Mouse (Mus musculus) heart, embryonic 13.5 days (tissue): ENCODE data around the gene Gm13420. TPM values are rescaled to one million over a fixed set of nuclear protein-coding genes. Genes with fewer than 3 reads are reported as not detected.
"Not testable (repeated sequence)": the region's sequence is repeated elsewhere in the genome, so short reads cannot be mapped to it uniquely, and the experiment has no call there.

Experiments used
- ATAC-seq: fragments of 200-750 bp; cut with Nextera tagmentation; 2 replicates; pipeline ENCODE4 v1.8.0; 2017; ENCODE audit warnings: moderate TSS enrichment; ENCODE audit not compliant: insufficient number of reproducible peaks, low FRiP score, low TSS enrichment; ENCODE audit errors: extremely low read depth
- H3K27ac ChIP-seq: fragments of 300-500 bp; sonication (generic); replicated peaks from 2 replicates; pipeline ENCODE4 v1.5.1; 2015; ENCODE audit warnings: moderate library complexity, mild to moderate bottlenecking, inconsistent platforms
- H3K27me3 ChIP-seq: fragments of 300-500 bp; sonication (generic); replicated peaks from 2 replicates; pipeline ENCODE4 v1.6.1; 2015; ENCODE audit warnings: mild to moderate bottlenecking, inconsistent platforms
- H3K36me3 ChIP-seq: fragments of 300-500 bp; sonication (generic); 2 replicates; pipeline ENCODE4 v1.6.1; 2015; ENCODE audit warnings: mild to moderate bottlenecking, inconsistent platforms
- H3K4me1 ChIP-seq: fragments of 300-500 bp; sonication (generic); 2 replicates; pipeline ENCODE4 v1.6.1; 2015; ENCODE audit warnings: inconsistent platforms
- H3K4me2 ChIP-seq: fragments of 300-500 bp; sonication (generic); 2 replicates; pipeline ENCODE4 v1.6.1; 2015; ENCODE audit warnings: inconsistent platforms, mild to moderate bottlenecking, moderate library complexity
- H3K4me3 ChIP-seq: fragments of 300-500 bp; sonication (generic); 2 replicates; pipeline ENCODE4 v1.5.1; 2015; ENCODE audit warnings: moderate library complexity, mild to moderate bottlenecking, inconsistent platforms
- H3K9ac ChIP-seq: fragments of 300-500 bp; sonication (generic); 2 replicates; pipeline ENCODE4 v1.6.1; 2015; ENCODE audit warnings: inconsistent platforms, mild to moderate bottlenecking, moderate library complexity
- H3K9me3 ChIP-seq: fragments of 300-500 bp; sonication (generic); 2 replicates; pipeline ENCODE4 v1.6.1; 2016; ENCODE audit warnings: inconsistent platforms
- WGBS: fragments of 180-500 bp; shearing (Covaris S2); methylation state at CpG from one replicate; pipeline ENCODE4 v1.1.7; 2015; ENCODE audit warnings: mixed read lengths; 5-methylcytosine and 5-hydroxymethylcytosine counted together
- polyA plus RNA-seq: library from polyadenylated mRNA; unstranded; fragments of >200 nt; fragmentation: Nextera tagmentation; extraction: Ambion mirVana; gene quantifications from 2 replicates; pipeline ENCODE4 v1.2.1, GENCODE M21; 2015

Gm13420 gene
- polyA plus RNA-seq, 1 experiment from 2014 or later = not detected

GRCm38 (mm10) chr2:29714127-29714526 is 37.4 kb downstream of the Gm13420 start:
- Histone ChIP-seq H3K27ac (peak overlapping the region; percentile 95), H3K4me1 (peaks cover 76% of the 10 kb centered on the region), H3K4me2 (no peak overlapping the region), H3K4me3 (no peak overlapping the region), H3K9ac (0 out of 2 replicates have a peak overlapping the region, but pooled peaks have one; percentile 5), H3K36me3 (peaks cover 64% of the 10 kb centered on the region), H3K9me3 (no peaks in the 10 kb centered on the region), H3K27me3 (no peaks in the 10 kb centered on the region)
- WGBS = 58% methylated on average over 5 of the region's 5 CpGs
- no peak for ATAC-seq

- ATAC-seq = no peak
- 85% methylated on average over 1 of the region's 2 CpGs for WGBS
- Histone ChIP-seq H3K4me2 (no peak overlapping the region), H3K36me3 (peaks cover 63% of the 10 kb centered on the region), H3K9ac (no peak overlapping the region), H3K27me3 (no peaks in the 10 kb centered on the region), H3K4me3 (no peak overlapping the region), H3K9me3 (no peaks in the 10 kb centered on the region), H3K27ac (peak overlapping the region; percentile 12; the same call in 1 of the 2 replicates), H3K4me1 (peaks cover 70% of the 10 kb centered on the region)
Measured at GRCm38 (mm10) chr2:29713501-29713900, 38.0 kb downstream of the Gm13420 start.

GRCm38 (mm10) chr2:29711877-29712276 is 39.6 kb downstream of the Gm13420 start:
- H3K4me2 ChIP-seq = no peak overlapping the region
- H3K9ac ChIP-seq = peak overlapping the region; percentile 38; the same call in 1 of the 2 replicates
- no peak overlapping the region for H3K27ac ChIP-seq
- ATAC-seq = no peak
- H3K9me3 ChIP-seq = no peaks in the 10 kb centered on the region
- no peak overlapping the region for H3K4me3 ChIP-seq
- WGBS = 66% methylated on average over 5 of the region's 5 CpGs
- H3K27me3 ChIP-seq = no peaks in the 10 kb centered on the region
- peaks cover 55% of the 10 kb centered on the region for H3K4me1 ChIP-seq
- H3K36me3 ChIP-seq = peaks cover 70% of the 10 kb centered on the region

- 42% methylated on average over 3 of the region's 3 CpGs for WGBS
- no peak for ATAC-seq
- peaks cover 79% of the 10 kb centered on the region for H3K36me3 ChIP-seq
- H3K27me3 ChIP-seq = no peaks in the 10 kb centered on the region
- peaks cover 46% of the 10 kb centered on the region for H3K4me1 ChIP-seq
- H3K4me3 ChIP-seq = no peak overlapping the region
- H3K4me2 ChIP-seq = no peak overlapping the region
- H3K9ac ChIP-seq = no peak overlapping the region
- no peaks in the 10 kb centered on the region for H3K9me3 ChIP-seq
- H3K27ac ChIP-seq = no peak overlapping the region
Measured at GRCm38 (mm10) chr2:29711038-29711437, 40.4 kb downstream of the Gm13420 start.

- WGBS = 86% methylated on average over 4 of the region's 4 CpGs
- not testable (repeated sequence) for H3K4me2 ChIP-seq, H3K27me3 ChIP-seq, H3K27ac ChIP-seq, ATAC-seq, H3K9ac ChIP-seq, H3K4me3 ChIP-seq, H3K9me3 ChIP-seq
- Histone ChIP-seq H3K4me1 (peaks cover 21% of the 10 kb centered on the region), H3K36me3 (peaks cover 87% of the 10 kb centered on the region)
Measured at GRCm38 (mm10) chr2:29708209-29708608, 43.3 kb downstream of the Gm13420 start.

- Histone ChIP-seq H3K36me3 (peaks cover 88% of the 10 kb centered on the region), H3K4me3 (no peak overlapping the region), H3K9me3 (no peaks in the 10 kb centered on the region), H3K4me2 (no peak overlapping the region), H3K27ac (no peak overlapping the region), H3K9ac (no peak overlapping the region), H3K27me3 (no peaks in the 10 kb centered on the region), H3K4me1 (peaks cover 16% of the 10 kb centered on the region)
- 85% methylated on average over 4 of the region's 4 CpGs for WGBS
- ATAC-seq = no peak
Measured at GRCm38 (mm10) chr2:29707731-29708130, 43.8 kb downstream of the Gm13420 start.

- 90% methylated on average over 18 of the region's 18 CpGs for WGBS
- H3K9me3 ChIP-seq = no peaks in the 10 kb centered on the region
- peaks cover 88% of the 10 kb centered on the region for H3K36me3 ChIP-seq
- no peak overlapping the region for H3K9ac ChIP-seq
- H3K27me3 ChIP-seq = no peaks in the 10 kb centered on the region
- no peak for ATAC-seq
- H3K4me2 ChIP-seq = no peak overlapping the region
- no peak overlapping the region for H3K4me3 ChIP-seq
- no peak overlapping the region for H3K27ac ChIP-seq
- peaks cover 9% of the 10 kb centered on the region; the same call in 1 of the 2 replicates for H3K4me1 ChIP-seq
Measured at GRCm38 (mm10) chr2:29706726-29707620, 44.5 kb downstream of the Gm13420 start.

GRCm38 (mm10) chr2:29705493-29705892 is 46.0 kb downstream of the Gm13420 start:
- no peak for ATAC-seq
- 76% methylated on average over 3 of the region's 3 CpGs for WGBS
- H3K4me3 ChIP-seq = no peak overlapping the region
- no peaks in the 10 kb centered on the region for H3K27me3 ChIP-seq
- no peak overlapping the region for H3K4me2 ChIP-seq
- no peaks in the 10 kb centered on the region for H3K4me1 ChIP-seq
- H3K9me3 ChIP-seq = no peaks in the 10 kb centered on the region
- H3K36me3 ChIP-seq = peaks cover 94% of the 10 kb centered on the region
- H3K9ac ChIP-seq = no peak overlapping the region
- H3K27ac ChIP-seq = no peak overlapping the region

- peaks cover 99% of the 10 kb centered on the region for H3K36me3 ChIP-seq
- H3K27me3 ChIP-seq = no peaks in the 10 kb centered on the region
- H3K9ac ChIP-seq = no peak overlapping the region
- no peak overlapping the region for H3K4me2 ChIP-seq
- WGBS = 80% methylated on average over 9 of the region's 9 CpGs
- H3K4me3 ChIP-seq = no peak overlapping the region
- H3K4me1 ChIP-seq = 0 out of 2 replicates have a peak, but pooled peaks cover 6% of the 10 kb centered on the region
- H3K9me3 ChIP-seq = no peaks in the 10 kb centered on the region
- no peak for ATAC-seq
- no peak overlapping the region for H3K27ac ChIP-seq
Measured at GRCm38 (mm10) chr2:29703104-29704081, 48.1 kb downstream of the Gm13420 start.

GRCm38 (mm10) chr2:29702189-29702588 is 49.3 kb downstream of the Gm13420 start:
- WGBS = 90% methylated on average over 8 of the region's 8 CpGs
- Histone ChIP-seq H3K9me3 (no peaks in the 10 kb centered on the region), H3K27ac (no peak overlapping the region), H3K4me1 (0 out of 2 replicates have a peak, but pooled peaks cover 9% of the 10 kb centered on the region), H3K27me3 (no peaks in the 10 kb centered on the region), H3K9ac (no peak overlapping the region), H3K4me2 (no peak overlapping the region), H3K36me3 (peaks cover 95% of the 10 kb centered on the region), H3K4me3 (no peak overlapping the region)
- no peak for ATAC-seq

- 0 out of 2 replicates have a peak, but pooled peaks cover 9% of the 10 kb centered on the region for H3K4me1 ChIP-seq
- H3K27ac ChIP-seq = no peak overlapping the region
- H3K9ac ChIP-seq = no peak overlapping the region
- WGBS = 79% methylated on average over 6 of the region's 6 CpGs
- no peak overlapping the region for H3K4me2 ChIP-seq
- H3K36me3 ChIP-seq = peaks cover 94% of the 10 kb centered on the region
- H3K27me3 ChIP-seq = no peaks in the 10 kb centered on the region
- H3K9me3 ChIP-seq = no peaks in the 10 kb centered on the region
- no peak overlapping the region for H3K4me3 ChIP-seq
- no peak for ATAC-seq
Measured at GRCm38 (mm10) chr2:29701393-29701792, 50.1 kb downstream of the Gm13420 start.
